ENCODE assay signal across 8 mouse cellular contexts in genomic region chr16:17275721-17276120, GRCm38 (mm10). TPM values are rescaled to one million over a fixed set of nuclear protein-coding genes. Genes with fewer than 3 reads are reported as not detected.
A peak's percentile ranks its signal among the peaks of the same experiment; 100 is the strongest.
DNase-seq lines count a peak whose midpoint lies in the region; ATAC-seq lines count a peak whose summit lies in the region.

Gene Tmem191c, plus strand, starts transcription at chr16:17276077.

- H3K27me3 ChIP-seq in heart, embryonic 15.5 days = peaks cover 30% of the 10 kb centered on the region
- peaks cover 26% of the 10 kb centered on the region; the same call in 1 of the 2 replicates for H3K27me3 ChIP-seq in forebrain, embryonic 15.5 days
- peaks cover 31% of the 10 kb centered on the region for H3K27me3 ChIP-seq in limb, embryonic 13.5 days

- no peak for DNase-seq in heart, adult 8-10 months (ENCODE audit: low spot score)
- DNase-seq in ES-CJ7 (ENCODE audit: low read depth, low spot score) = peak; percentile 88
- DNase-seq in cerebellum, adult 8-10 months = no peak
- no peak for DNase-seq in adrenal gland, postnatal 36 days

- H3K9me3 ChIP-seq in heart, embryonic 15.5 days (replicated peaks) = 0 out of 2 replicates have a peak, but pooled peaks cover 4% of the 10 kb centered on the region
- no peaks in the 10 kb centered on the region for H3K9me3 ChIP-seq in forebrain, embryonic 15.5 days
- H3K9me3 ChIP-seq in limb, embryonic 13.5 days = peaks cover 5% of the 10 kb centered on the region; the same call in 1 of the 2 replicates

- peak within 1 kb of the TSS; percentile 67 for H3K9ac ChIP-seq in heart, embryonic 15.5 days
- H3K9ac ChIP-seq in forebrain, embryonic 15.5 days (replicated peaks) = peak within 1 kb of the TSS; percentile 55
- peak within 1 kb of the TSS; percentile 67 for H3K9ac ChIP-seq in limb, embryonic 13.5 days

- H3K27ac ChIP-seq in heart, embryonic 15.5 days = peak within 1 kb of the TSS; percentile 62
- H3K27ac ChIP-seq in forebrain, embryonic 15.5 days (replicated peaks) = peak within 1 kb of the TSS; percentile 74
- H3K27ac ChIP-seq in limb, embryonic 13.5 days = peak within 1 kb of the TSS; percentile 48; the same call in 1 of the 2 replicates

- WGBS in heart, embryonic 15.5 days = 54% methylated on average over 7 of the region's 7 CpGs
- whole genome bisulfite sequencing in forebrain, embryonic 15.5 days = 58% methylated on average over 7 of the region's 7 CpGs
- 60% methylated on average over 7 of the region's 7 CpGs for WGBS in limb, embryonic 13.5 days

- peak within 1 kb of the TSS; percentile 80 for H3K4me3 ChIP-seq in heart, embryonic 15.5 days
- peak within 1 kb of the TSS; percentile 53 for H3K4me3 ChIP-seq in forebrain, embryonic 15.5 days
- H3K4me3 ChIP-seq in limb, embryonic 13.5 days = peak within 1 kb of the TSS; percentile 60

- H3K4me1 ChIP-seq in heart, embryonic 15.5 days (replicated peaks) = peaks cover 21% of the 10 kb centered on the region
- peaks cover 22% of the 10 kb centered on the region for H3K4me1 ChIP-seq in forebrain, embryonic 15.5 days
- H3K4me1 ChIP-seq in limb, embryonic 13.5 days = peaks cover 19% of the 10 kb centered on the region

- H3K36me3 ChIP-seq in heart, embryonic 15.5 days = peaks cover 13% of the 10 kb centered on the region; the same call in 1 of the 2 replicates
- peaks cover 13% of the 10 kb centered on the region for H3K36me3 ChIP-seq in forebrain, embryonic 15.5 days
- H3K36me3 ChIP-seq in limb, embryonic 13.5 days = peaks cover 18% of the 10 kb centered on the region

- no peak for ATAC-seq in heart, embryonic 15.5 days (replicated peaks; ENCODE audit: insufficient number of reproducible peaks, insufficient read depth, low FRiP score, low read depth)
- ATAC-seq in forebrain, embryonic 15.5 days (replicated peaks) = no peak
- ATAC-seq in limb, embryonic 13.5 days (ENCODE audit: low FRiP score, low read depth) = no peak
- ATAC-seq in monocyte, adult 5-6 weeks (replicated peaks; ENCODE audit: insufficient number of reproducible peaks, low FRiP score, low TSS enrichment, poor library complexity, severe bottlenecking) = no peak

- peak within 1 kb of the TSS; percentile 99 for H3K4me2 ChIP-seq in heart, embryonic 15.5 days
- peak within 1 kb of the TSS; percentile 94 for H3K4me2 ChIP-seq in forebrain, embryonic 15.5 days (replicated peaks)
- H3K4me2 ChIP-seq in limb, embryonic 13.5 days (replicated peaks) = peak within 1 kb of the TSS; percentile 96

RNA-seq across cellular contexts. Expression of gene Tmem191c, which starts in this region (rescaled TPM):
- polyA plus RNA-seq in heart, embryonic 15.5 days (2015; fragmentation: Nextera tagmentation; extraction: Ambion mirVana) = 9.2 and 11.6 TPM in 2 replicates
- total RNA-seq in heart, adult 8-10 months (2022) = 1 to 10 TPM; 1.2 to 2.7 (median 1.7) TPM
- 23.6 and 24.0 TPM in 2 replicates for polyA plus RNA-seq in forebrain, embryonic 15.5 days (2015; fragmentation: Nextera tagmentation; extraction: Ambion mirVana)
- 12.6 and 14.3 TPM in 2 replicates for polyA plus RNA-seq in limb, embryonic 13.5 days (2015; fragmentation: Nextera tagmentation; extraction: Ambion mirVana)
- 5.1 to 12.9 TPM (median 8.6 TPM) in 3 replicates for total RNA-seq in monocyte, adult 5-6 weeks (2017)
- 1 to 10 TPM; 8.6 to 9.3 TPM for total RNA-seq in adrenal gland, postnatal 36 days (2021)
